Mouse (Mus musculus) brain, adult 2 months (tissue): ENCODE measurements at regions not wholly inside any gene's neighbourhood (a gene's known extent, or its start where the extent isn't known, plus 50 kb on each side); places are given as distances from the start of the nearest gene placed in this dataset.

ENCODE experiments used
- DNase-seq: peaks from one replicate; pipeline ENCODE4 v3.0.0; 2011; ENCODE audit warnings: low read depth, low spot score

DNA sequence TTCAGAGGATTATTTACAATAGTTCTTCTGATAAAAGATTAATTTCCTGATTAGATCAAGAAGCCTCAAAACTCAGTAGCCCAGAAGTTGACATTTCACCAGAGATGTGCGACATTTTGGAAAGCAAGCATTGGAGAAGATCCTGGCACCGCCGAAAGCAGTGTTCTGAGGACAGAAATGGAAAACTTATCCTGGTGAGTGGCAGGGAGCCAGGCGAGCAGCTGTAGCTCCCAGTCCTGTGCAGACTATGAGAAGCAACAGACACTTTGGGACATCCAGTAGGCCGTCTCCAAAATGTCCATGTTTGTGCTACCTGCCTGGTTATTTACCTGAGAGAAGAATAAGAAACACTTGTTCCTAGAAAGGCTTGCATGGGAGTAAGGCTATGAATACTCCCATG, 202.1 kb upstream of the Elac2 start:
- DNase-seq = peak; percentile 39

- DNase-seq = no peak
Observed at GRCm38 (mm10) chr11:64800246-64801121, 178.4 kb upstream of the Elac2 start.

- DNase-seq = no peak
Observed at GRCm38 (mm10) chr11:64801351-64801750, 177.5 kb upstream of the Elac2 start.

DNA sequence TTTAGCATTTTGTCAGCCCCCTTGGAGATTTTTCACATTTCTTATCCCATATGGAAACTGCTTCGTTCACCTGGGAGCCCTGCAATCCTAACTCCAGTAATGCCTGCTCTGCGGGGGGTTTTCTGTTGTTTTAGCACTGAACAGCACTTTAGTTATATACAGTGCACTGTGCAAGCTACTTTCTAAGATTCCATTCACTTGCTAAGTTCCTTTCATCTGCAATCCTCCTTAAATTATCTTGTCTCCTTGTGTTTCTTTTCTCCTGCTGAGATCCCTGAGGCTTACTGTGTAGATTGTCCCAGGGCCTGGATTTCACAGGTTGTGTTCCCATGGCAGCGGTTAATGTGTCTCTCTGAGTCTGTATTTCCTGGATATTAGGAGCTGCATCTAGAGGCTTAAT, 173.3 kb upstream of the Elac2 start:
- no peak for DNase-seq

DNA sequence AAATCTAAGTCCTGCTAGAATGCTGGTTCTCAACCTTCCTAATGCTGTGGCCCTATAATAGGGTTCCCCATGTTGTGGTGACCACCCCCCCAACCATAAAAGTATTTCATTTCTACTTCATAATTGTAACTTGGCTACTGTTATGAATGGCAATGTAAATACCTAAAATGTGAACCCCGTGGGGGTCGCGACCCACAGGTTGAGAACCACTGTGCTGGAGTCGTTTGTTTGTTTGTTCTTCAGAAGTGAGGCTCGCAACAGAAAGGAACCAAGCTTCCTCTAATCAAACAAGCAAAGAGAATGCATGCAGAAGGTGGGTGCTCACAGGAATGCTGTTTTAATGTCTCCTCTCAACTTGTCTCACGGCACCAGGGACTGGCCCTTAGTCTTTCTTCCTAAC, 166.4 kb upstream of the Elac2 start:
- DNase-seq = no peak

GRCm38 (mm10) chr11:64829429-64829828, 149.4 kb upstream of the Elac2 start:
- no peak for DNase-seq

GRCm38 (mm10) chr11:64832453-64832852, 146.4 kb upstream of the Elac2 start:
- DNase-seq = no peak

GRCm38 (mm10) chr11:64833786-64834185, 145.1 kb upstream of the Elac2 start:
- no peak for DNase-seq

- no peak for DNase-seq
Observed at GRCm38 (mm10) chr11:64836771-64837170, 142.1 kb upstream of the Elac2 start.

- DNase-seq = no peak
Observed at GRCm38 (mm10) chr11:64841092-64841491, 137.7 kb upstream of the Elac2 start.

DNA sequence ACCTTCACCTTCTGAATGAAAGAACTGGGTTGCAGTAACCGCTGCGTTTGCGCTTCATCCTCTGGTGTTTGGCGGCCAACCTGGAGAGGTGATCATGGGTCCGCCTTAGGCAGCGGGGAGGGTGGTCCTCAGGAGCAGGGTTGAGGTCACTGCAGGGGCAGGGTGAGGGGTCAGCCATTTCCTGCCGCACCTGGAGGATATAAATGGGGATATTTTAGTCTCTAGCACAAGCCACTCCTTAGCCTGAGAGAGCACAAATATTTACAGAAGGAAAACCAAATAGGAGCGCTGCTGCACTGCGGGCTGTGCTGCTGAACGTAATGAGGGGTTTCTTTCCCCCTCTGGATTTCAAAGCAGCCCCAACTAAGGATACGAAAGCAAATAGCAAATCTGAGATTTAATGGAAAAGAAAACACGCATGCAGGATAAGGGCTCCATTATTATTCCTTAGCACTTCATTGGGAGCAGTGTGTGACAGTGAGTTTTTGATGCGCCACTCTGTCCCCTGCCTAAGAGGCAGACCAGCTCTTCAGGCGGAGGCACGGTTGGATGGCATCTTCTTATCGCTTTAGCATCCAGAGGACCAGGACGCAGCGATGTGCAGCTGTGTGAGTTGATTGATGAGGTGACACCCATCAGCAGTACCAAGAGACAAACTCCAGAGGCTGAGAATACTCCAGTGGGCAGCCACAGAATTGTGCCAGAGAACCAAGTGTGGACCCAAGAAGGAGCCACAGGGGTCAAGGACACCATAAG, 135.9 kb upstream of the Elac2 start:
- DNase-seq = no peak

DNA sequence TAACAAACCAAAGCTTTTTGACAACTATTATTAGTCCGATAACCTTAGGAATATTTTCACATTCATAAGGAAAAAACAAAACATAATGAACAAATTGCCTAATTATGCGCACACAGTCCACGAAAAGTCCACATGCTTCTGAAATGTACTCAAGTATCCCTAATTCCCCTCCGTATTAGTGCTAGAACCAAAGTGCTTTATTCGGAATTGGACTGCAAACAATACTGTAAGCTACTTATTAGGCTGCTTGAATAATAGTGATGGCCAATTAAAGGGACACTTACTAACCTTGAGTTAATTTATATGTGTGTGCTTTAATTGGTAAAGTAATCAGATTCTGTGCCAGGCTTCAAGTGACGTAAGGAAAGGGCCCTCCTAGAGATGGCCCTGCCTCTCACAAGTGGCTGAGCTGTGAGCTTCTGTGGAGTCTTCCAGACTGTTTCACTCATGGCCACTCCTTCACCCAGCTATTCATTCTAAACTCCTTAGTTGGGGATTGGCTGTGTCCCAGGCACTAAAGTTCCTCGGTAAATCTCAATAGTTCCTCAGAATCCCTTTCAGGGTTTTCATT, 132.2 kb upstream of the Elac2 start:
- no peak for DNase-seq

DNA sequence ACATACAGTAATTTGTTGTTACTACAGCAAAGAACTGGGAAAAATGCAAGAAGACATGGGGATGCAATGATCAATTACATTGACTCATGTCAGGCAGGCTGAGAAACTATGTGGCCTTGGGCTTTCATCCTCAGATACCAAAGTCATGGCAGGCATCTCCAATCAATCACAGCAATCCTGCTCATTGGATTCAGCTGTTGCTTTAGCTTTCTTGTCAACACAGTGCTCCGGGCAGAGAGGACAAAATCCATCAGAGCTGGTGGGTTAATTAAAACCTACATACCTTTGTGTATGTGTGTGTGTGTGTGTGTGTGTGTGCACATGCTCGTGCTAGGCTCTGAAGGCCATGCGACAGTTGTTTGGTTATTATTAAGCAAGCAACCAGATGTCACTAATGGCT, 119.2 kb upstream of the Elac2 start:
- no peak for DNase-seq

DNA sequence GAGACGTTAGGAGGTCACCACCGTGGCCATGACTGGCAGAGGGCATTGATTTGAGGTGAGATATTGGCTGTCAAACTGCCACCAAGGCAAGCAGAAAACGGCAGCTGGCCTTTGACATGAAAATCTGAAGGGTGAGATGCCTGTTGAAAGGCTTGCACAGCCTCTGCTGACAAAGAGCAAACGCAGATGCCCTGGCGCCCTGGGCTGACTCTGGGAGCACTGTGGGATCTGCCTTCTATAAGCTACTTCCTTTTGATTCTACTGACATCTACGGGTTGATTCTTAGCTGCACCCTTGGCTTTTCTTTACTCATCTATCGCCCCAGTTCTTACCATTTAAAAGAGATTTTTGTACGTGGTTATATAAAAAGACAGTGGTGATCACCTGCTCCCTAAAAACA, 98.2 kb upstream of the Elac2 start:
- DNase-seq = peak; percentile 3

DNA sequence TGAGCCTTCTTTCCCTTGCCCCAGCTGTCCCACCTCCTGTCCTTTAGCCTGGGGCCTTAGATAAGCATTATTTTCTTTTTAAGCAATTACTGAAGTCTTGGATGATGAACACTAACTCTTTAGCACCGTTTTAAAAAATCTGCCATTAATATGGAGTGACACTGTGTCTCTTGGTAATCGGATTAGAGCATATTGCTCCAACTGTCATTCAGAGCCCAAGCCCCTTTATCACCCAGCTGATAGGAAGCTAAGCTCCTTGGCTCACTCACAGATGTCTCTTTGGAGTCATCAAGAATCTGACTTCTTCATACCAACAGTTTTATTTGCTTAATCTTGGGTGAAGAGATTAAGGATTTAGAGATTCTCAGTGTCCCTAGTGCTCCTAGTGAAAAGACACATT, 94.3 kb upstream of the Elac2 start:
- DNase-seq = no peak

GRCm38 (mm10) chr11:64889335-64890020, 89.4 kb upstream of the Elac2 start:
- DNase-seq = peak; percentile 12

DNA sequence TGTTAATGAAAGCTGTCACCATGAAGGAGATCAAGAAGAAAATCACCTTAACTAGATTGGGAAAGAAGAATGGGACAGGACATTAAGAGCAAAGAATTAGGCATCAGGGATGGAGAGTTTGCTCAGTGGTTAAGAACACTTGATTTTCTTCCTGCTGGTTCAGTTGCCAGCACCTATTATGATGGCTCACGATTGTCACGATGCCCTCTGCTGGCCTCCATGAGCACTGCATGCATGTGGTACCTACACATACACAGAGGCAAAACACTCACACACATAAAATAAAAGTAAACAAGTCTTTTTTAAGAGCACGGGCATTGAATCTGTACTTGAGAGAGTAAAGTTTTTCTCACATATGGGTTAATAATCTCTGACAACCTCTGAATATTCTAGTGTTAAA, 88.1 kb upstream of the Elac2 start:
- DNase-seq = peak; percentile 13

DNA sequence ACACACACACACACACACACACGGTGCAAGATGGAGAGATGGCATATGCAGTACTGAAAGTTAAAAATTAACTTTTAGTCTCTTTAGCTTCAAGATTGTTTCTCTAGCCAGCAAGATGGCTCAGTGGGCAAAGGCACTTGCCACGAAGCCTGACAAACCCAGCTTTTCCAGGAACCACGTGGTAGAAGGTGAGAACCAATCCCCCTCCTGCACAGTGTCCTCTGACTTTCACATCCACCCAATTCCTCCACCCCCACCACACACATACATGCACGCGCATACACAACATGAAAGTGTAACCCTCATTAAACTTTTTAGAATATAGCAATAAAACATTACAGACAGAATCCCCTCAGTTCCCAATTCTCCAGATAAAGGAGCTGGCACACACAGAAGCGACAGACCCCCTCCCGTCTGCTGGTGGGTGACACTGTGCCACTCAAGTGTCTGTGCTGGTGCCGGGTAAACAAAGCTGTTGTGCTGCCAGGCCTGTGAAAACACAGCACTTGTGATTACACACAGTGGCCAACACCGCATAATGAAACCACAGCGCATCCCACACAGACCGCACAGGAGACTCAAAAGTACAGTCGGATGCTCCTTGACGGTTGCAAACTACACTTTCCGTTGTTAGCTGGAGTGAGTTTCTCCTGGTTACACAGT, 82.9 kb upstream of the Elac2 start:
- peak; percentile 2 for DNase-seq

DNA sequence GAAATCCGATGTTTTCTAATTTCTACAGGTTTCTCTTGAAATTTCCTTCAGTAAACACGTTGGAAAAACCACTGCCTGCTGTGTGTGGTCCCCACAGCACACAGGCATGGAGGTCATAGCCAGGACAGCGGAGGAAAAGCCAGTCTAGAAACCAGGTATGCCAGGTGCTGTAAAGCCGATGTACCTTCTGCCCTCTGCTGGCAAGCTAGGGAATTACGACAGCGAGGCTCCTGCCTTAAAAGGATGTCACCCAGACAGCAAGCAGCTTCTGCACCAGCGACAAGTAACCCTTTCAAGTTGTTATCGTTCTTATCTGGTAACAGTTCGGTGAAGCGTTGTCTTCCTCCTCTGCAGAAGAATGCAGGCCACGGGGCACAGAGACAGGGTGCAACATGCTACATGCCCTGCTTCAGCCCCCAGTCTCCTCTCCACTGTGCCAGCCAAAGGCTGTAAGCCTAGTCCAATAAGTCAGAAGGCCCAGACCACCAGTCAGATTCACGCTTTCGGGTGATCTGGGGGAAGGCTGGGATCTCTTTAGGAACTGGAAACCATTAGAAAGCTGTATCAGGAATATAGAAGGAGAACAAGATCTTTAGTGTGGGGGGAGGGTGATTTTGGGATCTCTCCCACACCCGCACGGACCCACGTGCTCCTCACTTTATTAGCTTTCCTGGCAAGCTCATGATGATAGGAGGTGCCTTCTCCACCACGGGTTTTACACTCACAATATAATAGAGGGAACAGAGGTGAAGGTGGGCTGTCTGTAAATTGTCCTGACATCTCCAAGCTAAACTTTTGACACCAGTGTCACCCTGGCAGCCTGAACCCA, 79.9 kb upstream of the Elac2 start:
- peak; percentile 81 for DNase-seq

- no peak for DNase-seq
Observed at GRCm38 (mm10) chr11:64899587-64900278, 79.1 kb upstream of the Elac2 start.
